Mouse (Mus musculus) bone marrow macrophage, adult 2 months (primary cell): Measurements from ENCODE around the gene Fam196b.

Source experiments
- CTCF ChIP-seq: IDR thresholded peaks from 2 replicates; pipeline ENCODE4 v1.5.1; 2012; ENCODE audit warnings: low read depth, mild to moderate bottlenecking, low read length, moderate library complexity
- POLR2A ChIP-seq: IDR thresholded peaks from 2 replicates; pipeline ENCODE4 v1.6.1; 2012; ENCODE audit warnings: mild to moderate bottlenecking, low read depth, low read length, borderline replicate concordance

GRCm38 (mm10) chr11:34405311-34405710, 90.7 kb downstream of the Fam196b start:
- TF ChIP-seq CTCF (no peak), POLR2A (no peak)
